Mouse (Mus musculus) kidney, postnatal 14 days (tissue): ENCODE data around the gene Nphp1.

Experiments
- DNase-seq: peaks from one replicate; pipeline ENCODE4 v3.0.0; 2022; ENCODE audit warnings: mixed read lengths

Nphp1 gene

DNA sequence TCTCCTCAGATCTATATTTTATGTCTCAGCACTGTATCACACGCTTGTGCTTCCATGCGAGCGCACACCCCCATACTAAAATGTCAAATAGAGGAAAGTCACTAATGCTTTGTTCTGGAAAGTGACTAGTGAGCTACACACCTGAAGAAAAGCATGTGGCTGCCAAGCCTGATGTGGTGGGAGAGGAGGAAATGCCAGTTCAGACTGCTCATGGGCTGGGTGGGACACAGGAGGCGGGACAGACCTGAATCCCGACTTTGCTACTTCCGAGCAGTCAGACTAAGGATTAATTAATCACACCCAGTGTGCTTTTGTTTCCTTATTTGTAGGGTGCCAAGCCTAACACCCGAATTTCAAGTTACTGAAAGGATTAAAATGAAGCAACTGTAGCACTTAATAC lies 40.4 kb downstream of the Nphp1 start:
- no peak for DNase-seq

DNA sequence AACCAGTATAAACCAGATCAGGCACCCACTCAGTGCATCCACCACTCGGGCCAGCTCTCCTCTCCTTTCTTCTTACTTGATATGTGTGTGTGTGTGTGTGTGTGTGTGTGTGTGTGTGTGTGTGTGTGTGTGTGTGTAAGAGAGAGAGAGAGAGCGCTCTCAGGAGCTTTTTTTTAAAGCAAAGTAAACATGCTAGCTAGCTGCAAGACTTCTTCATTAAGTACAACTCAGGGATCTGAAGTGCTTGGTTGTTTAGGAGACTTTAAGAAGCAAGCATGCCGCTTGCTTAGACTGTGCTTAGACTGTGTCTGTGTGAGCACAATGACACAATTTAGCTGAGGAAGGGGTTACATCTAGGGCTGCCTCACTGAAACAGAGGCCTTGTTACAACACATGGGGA lies 46.1 kb downstream of the Nphp1 start:
- DNase-seq = no peak

DNA sequence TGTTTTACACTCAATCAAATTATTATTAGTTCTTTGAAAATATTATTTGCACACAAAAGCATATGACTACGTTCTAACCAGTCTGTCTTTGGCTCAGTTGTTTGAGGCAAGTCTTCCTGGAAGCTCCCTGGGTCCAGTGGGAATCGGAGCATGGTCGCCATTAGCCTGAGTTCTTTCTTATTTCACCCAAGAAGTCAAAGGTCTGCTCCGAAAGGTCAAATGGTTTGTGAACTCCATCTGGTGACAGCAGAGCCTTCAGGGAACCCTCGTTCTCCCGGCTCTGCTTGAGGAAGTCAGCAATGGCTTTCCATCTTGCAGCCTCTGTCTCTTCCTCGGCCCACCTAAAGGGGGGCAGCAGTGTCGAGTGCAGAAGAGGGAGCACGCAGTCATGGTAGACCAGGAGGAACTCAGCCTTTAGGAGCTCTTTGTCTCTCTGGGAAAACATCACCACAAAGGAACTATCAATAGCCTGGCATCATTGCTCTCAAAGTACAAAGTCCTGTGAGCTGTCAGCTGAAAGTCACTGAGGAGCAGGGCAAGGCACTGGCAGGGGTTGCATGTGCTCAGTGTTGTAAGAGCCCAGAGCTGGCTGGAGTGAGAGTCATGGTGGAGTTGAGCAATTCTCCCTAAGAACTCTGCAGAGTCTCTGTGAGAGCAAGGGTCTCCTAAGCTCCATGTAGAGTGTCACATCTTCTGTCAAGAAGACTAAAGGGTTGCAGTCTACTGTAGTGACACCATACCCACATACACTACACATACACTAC lies 47.8 kb downstream of the Nphp1 start:
- DNase-seq = no peak

DNA sequence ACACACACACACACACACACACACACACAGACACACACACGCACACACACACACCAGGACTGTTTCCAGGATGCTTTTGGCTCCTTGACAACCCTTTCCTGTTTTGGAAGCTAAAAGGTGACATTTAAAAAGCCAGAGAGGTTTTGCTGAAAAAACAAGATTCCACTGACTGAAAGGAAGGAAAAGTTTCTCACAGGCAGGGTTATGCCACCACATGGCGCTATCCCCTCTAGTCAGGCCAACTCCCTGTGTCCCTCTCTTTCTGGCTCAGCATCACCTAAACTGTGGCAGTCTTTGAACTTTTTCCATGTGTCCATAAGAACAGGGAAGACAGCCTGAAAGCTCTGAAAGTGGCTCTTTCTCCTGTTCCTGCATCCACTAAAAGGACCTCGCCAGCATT lies 50.8 kb downstream of the Nphp1 start:
- no peak for DNase-seq

DNA sequence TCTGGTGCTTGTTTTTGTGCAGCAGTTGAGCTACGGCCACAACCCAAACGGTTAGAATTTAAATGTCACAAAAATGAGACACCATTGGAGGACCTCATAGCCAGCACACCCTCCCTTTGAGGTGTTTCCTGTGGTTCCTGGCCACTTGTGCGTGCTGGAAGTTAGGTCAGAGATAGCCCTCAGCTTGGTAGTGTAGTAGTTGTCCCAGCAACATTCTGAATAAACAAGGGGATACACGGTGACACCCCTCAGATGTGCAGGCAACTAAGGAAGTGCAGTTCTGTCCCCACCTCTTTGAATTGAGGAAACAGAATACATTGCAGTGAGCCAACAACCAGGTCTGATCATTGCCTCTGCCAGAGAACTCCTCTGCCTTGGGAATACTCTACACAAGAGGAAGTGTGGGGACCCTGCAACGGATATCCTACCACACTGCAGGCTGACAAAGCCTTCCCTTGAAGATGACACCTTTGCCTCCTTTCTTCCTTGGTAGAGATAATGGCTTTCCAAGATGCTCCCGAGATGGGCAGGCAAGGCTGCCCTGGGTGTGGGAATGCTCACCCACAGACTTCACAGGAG lies 52.0 kb downstream of the Nphp1 start:
- peak; percentile 43 for DNase-seq

DNA sequence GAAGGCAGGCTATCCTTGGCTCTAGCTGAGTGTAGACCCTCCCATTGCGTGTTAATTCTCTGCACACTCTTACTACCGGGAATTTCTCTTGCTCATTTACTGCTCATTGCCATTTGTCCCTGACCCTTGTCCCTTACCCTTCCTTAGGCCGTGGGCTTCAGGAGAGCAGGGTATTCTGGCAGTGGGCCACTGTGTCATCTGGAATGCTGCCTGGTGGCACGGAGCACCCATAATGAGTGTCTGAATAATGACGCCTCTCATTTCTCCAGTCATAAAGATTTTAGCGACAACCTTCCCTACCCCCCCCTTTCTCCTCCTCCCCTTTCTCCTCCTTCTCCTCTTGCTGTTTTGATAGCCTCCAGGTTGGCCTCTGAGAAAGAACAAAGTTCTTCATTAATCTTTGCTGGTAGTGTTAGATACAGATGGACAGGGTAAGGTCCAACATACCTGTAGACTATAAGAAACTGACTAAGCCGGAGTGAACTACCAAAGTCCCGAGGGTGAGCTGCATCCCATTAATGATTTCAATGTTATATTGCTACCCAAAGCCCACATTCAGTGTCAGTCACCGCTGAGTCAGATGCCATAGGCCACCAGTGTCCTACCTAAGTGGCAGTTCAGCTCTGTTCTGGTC lies 53.1 kb downstream of the Nphp1 start:
- no peak for DNase-seq

DNA sequence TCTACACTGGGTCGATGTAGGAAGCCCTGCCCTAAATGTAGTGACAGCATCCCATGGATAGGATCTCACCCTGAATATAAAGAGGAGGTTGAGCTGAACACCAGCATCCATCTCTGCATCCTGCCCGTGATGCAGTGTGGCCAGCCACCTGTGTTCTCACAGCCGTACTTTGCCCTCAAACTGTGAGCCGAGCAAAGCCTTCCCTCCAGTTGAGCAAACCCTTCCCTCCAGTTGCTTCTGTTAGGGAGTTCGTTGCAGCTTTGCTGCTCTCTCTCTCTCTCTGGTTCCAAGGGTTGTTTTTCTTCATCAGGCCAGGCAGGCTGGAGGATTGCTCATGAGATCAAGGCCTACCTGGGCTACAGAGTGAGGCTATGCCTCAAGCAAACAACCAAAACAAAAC lies 53.8 kb downstream of the Nphp1 start:
- DNase-seq = no peak

DNA sequence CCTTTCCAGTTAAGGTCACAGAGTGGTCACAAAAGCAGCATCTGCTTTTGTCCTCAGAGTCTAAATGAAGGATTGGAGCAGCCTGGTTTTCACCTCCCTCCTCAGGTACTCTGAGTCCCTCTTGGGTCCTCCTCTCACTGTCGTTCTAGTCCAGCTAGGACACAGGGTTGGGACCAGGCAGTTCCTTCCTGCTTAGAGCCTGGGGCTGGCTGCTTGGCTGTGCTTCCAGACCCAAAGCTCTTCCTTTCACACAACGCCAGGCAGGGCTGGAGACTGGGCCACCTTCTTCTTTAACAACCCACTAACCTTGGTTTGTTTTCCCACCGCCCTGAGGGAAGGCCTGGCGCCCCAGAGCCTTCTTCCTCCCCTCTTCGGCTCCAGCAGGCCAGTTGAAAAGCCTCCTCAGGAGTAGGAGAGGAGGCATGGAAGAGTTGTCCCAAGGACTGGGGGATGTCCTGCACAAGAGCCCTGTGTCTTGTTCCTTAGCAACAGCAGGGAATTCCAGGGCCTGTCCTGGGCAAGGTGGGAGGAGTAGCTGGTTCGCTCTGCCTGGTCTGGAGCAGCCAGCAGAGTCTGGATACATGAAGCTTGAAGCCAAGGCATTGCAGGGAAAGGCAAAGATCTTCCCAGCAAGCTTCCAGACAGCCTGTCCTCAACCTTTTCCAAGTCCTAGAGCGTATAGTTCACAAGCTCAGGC lies 58.2 kb downstream of the Nphp1 start:
- DNase-seq = no peak

DNA sequence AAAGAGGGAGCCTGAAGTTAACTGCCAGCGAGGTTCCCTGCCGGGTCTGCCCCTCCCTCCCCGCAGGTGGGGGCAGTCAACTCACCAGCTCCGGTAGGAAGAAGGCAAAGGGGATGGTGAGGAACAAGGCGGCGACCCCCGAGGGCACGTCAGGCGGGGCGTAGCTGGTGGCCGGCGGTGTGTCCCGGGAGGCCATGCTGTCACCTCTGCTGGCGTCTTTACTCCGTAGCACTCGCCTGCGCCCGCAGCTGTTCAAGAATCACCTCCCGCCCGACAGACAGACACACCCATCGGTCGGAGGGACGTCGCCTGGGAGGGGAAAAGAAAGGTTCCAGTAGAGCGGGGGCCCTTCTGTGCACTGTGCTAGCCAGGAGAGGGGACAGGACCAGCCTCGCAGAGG lies 59.0 kb downstream of the Nphp1 start, which contains the start of gene Mall:
Gene Mall (minus strand): TSS at position 262 of the 400 bp plus-strand sequence.
- DNase-seq = no peak

DNA sequence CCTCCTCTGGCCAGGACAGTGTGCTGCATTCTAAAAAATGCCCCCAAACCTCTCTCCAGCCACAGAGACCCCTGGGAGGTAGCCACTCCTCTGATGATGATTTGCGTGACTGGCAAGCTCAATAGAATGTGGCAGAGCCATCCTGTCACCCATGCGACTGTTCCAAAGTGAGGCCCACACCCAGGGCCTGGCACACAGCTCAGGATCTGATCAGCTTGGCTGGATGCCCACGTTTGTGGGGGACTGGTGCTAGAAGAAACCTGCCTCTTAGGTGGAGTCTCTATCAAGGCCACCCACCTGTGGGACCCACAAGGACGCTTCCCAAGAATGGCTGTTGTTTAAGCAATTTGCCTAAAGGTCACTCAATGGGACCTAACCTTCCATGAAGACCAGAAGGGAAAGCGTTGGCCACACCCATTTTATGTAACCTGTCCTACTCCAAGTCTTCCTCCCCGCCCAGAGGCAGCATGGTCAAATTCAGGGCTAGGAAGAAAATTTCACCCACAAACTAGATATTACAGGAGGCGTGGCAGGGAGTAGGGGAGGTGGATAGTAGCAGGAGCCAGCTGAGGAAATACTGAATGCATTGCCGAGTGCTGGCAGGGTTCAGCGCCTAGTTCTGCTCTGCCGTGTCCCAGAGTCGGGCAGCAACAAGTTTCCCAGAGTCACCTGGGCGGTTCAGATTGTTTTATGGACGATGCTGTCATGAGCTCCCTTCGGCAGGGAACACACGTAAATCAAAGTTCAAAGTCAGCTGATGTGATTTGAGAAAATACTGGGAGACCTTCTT lies 59.8 kb downstream of the Nphp1 start:
- no peak for DNase-seq

DNA sequence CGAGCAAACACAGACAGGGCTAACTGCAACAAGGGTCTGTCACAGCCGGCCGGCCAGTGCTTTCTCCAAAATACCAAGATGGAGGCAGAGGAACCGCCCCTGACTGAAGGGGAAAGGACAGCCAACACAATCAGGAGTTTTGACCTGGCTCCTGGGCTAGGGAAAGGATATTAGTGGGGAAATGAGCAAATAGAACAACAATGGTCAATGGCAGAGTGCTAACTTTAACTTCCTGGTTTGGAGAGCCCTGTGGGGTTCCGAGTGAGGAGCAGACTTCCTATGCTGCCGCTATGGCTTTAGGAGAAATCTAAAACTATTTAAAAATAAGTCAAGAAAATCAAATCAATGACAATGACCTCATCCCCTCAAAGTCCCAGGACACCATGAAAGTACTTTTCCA lies 60.6 kb downstream of the Nphp1 start:
- DNase-seq = no peak

DNA sequence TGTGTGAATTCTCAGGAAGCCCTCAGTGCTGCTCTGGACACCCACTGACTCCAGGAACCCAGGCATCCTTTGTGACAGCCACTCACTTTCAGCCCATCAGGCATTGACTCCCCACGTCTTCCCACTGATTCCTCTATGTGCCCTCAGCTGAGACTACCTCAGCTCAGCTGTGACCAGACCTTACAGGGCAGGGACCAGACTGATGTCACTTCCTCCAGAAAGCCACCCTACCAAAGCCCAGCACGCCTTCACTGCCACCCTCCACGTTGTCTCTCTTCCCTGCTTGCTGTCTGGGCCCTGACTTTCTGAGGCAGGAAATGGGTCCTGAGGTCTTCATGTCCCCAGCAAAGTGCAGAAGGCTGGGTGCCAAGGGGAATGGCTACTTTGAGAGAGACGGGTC lies 65.5 kb downstream of the Nphp1 start:
- DNase-seq = no peak

DNA sequence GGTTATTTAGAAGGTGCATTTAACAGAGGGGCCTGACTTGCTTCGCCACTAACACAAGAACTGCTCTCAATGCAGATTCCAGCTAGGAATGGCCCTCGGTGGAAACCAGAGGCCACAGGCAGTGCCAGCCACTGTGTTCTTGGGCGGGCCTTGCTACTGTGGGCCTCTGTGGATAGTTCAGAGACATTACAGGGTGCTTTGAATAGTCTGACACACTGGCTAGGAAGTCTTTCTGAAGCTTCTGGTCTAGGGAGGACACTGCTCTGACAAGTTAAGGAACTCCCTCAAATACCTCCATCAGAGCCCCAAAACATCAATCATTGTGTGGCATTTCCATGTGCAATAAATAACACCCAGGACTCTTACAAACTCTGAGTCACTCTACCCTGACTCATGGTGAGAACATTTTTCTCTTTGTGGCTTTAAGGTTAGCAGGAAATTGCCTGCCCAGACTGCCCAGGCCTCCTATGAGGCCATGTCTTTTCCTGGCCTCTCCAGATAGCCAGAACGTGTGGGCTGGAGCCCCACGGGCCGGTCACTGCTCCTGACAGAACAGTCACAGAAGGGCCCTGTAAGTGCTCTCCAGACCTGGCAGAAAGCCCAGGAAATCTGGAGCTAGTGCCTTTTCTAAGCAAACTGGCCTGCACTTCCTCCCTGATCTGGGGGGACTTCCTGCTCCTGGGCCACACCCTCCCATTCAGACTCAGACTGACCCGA lies 66.4 kb downstream of the Nphp1 start:
- peak; percentile 92 for DNase-seq

DNA sequence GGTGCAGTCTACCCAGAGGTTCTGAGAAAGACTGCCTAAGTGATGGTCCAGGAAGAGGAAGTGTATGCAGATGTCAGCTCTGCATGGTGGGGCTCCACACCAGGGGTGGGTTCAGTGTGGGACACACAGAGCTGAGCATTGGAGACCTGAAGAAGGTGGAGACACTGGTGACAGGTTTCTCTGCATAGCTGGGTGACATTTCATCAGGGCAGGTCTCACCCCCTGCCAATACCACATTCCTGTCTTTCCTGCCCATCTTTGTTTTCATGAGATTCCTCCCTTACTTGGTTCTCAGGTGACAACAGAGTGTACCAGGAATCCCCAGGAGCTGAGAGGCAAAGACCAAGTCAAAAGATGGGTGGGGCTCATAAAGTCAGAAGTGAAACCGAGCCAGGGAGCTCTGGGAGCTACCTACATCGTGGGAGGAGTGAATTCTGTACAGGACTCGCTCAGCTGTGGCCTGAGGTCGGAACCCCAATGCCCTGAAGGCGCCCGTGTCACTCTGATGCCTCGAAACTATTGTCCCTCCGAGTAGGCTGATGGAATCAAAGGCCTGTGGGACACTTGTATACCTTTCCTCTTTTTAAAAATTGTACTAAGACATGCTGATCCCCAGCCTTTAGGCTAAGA lies 69.7 kb downstream of the Nphp1 start:
- DNase-seq = no peak

DNA sequence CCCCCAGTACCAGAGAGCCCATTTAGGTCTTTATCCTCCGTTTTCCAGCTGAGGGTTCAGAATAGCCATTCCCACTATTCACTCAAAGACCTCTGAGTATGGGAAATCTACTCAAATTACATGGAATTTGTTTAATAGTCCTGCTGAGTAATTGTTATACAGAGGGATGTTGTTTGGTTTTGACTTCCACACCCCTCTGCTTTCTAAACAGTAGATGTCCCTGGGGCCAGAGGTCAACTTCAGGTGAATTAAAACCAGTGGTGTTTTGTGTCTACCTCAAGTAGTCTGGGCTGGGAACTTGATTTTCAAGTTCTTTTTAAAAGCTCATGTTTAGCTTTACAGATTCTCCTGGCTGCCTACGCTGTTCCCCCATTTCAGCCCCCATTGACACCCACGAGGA lies 74.0 kb downstream of the Nphp1 start:
- no peak for DNase-seq

DNA sequence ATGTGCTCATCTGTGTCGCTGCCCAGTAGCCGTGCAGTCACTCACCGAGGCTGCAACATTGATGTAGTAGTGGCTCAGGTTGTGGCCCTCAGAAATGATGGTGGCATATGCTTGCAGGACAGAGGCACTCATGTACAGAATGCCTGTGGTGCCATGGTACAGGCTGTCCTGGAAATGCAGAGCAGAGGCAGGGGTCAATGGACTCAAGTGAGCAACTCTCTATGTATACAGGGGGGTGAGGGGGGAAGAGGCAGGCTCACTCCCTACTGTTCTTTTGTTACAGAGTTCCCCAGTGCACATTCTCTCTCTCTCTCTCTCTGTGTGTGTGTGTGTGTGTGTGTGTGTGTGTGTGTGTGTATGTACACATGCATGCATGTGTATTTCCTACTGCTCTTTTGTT lies 79.9 kb downstream of the Nphp1 start:
- no peak for DNase-seq

DNA sequence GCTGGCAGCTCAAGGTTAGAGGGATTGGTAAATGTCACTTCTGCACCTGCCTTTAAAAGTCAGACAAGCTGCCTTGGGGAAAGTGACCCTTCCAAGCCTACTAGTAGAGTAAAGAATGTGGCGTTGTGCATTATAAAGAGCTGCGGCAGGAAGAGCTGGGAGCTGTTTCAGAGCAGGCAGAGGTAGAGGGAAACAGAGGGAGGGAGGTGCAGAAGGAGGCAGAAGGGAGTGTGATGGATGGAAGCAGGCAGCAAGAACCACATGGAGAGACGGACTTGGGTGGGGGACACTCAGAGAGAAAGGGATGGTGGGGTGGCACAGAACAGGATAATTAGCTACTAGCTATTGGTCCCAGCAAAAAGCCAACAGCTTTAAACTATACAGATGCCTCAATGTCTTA lies 80.6 kb downstream of the Nphp1 start:
- no peak for DNase-seq

DNA sequence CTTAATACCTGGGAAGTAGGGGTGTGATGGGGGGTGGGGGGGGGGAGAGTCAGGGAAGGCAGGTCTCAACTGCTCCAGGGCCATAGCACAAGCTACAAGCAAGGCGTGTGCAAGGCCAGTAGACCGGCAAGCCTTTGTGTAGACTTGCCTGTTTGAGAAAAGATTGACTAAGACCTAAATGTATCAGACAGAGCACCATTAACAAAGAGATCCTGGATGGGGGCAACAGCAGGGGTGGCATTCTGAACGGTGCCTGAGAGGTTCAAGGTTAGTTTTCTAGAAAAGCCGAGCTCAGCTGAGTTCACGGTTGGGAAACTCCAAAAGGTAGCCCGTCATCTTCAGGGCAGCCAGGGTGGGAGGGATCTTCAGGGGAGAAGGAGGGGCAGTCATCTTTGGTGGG lies 83.4 kb downstream of the Nphp1 start:
- no peak for DNase-seq
